Comparison of ENCODE assay signal across 8 mouse cellular contexts in genomic region chr4:32862011-32862750, GRCm38 (mm10).
A peak's percentile ranks its signal among the peaks of the same experiment; 100 is the strongest.
DNase-seq lines count a peak whose midpoint lies in the region; ATAC-seq lines count a peak whose summit lies in the region.

No protein-coding gene starts in this region.

- no peak overlapping the region for H3K4me3 ChIP-seq in heart, embryonic 10.5 days
- no peak overlapping the region for H3K4me3 ChIP-seq in hindbrain, embryonic 12.5 days
- peak overlapping the region; percentile 35 for H3K4me3 ChIP-seq in liver, embryonic 12.5 days

- DNase-seq in heart, embryonic 10.5 days (ENCODE audit: low spot score), result peak; percentile 93
- DNase-seq in heart, adult 8-10 months (ENCODE audit: low spot score), result no peak
- DNase-seq in c-Kit-positive CD71-positive TER-119-positive erythroid progenitor cells, embryonic 14.5 days (ENCODE audit: low spot score), result peak; percentile 80
- DNase-seq in retina, postnatal 1 day, result peak; percentile 77
- no peak for DNase-seq in gastrocnemius, postnatal 4 days (ENCODE audit: low spot score in 2 of 2)
- DNase-seq in urinary bladder, adult 18-20 months (ENCODE audit: low spot score in 2 of 2), result no peak

- H3K27me3 ChIP-seq in heart, embryonic 10.5 days (ENCODE audit: insufficient read depth, poor library complexity, severe bottlenecking), result peaks cover 10% of the 10 kb centered on the region; the same call in 1 of the 2 replicates
- no peaks in the 10 kb centered on the region for H3K27me3 ChIP-seq in hindbrain, embryonic 12.5 days
- peaks cover 22% of the 10 kb centered on the region for H3K27me3 ChIP-seq in liver, embryonic 12.5 days (replicated peaks)

- H3K4me2 ChIP-seq in hindbrain, embryonic 12.5 days (replicated peaks), result peak overlapping the region; percentile 11
- peak overlapping the region; percentile 70 for H3K4me2 ChIP-seq in liver, embryonic 12.5 days

- ATAC-seq in hindbrain, embryonic 12.5 days (ENCODE audit: low FRiP score), result 0 out of 2 replicates have a peak, but pooled peaks have one; percentile 32
- ATAC-seq in liver, embryonic 12.5 days, result peak; percentile 87

- WGBS in heart, embryonic 10.5 days, result 53% methylated on average over 15 of the region's 15 CpGs
- 72% methylated on average over 15 of the region's 15 CpGs for WGBS in hindbrain, embryonic 12.5 days
- WGBS in liver, embryonic 12.5 days (ENCODE audit: insufficient replicate concordance), result 22% methylated on average over 15 of the region's 15 CpGs

- no peak overlapping the region; the same call in 1 of the 2 replicates for H3K27ac ChIP-seq in heart, embryonic 10.5 days
- H3K27ac ChIP-seq in hindbrain, embryonic 12.5 days, result 0 out of 2 replicates have a peak overlapping the region, but pooled peaks have one; percentile 4
- peak overlapping the region; percentile 86 for H3K27ac ChIP-seq in liver, embryonic 12.5 days

- peaks cover 34% of the 10 kb centered on the region for H3K4me1 ChIP-seq in heart, embryonic 10.5 days
- H3K4me1 ChIP-seq in hindbrain, embryonic 12.5 days, result peaks cover 51% of the 10 kb centered on the region
- peaks cover 58% of the 10 kb centered on the region for H3K4me1 ChIP-seq in liver, embryonic 12.5 days

- H3K36me3 ChIP-seq in heart, embryonic 10.5 days, result no peaks in the 10 kb centered on the region
- H3K36me3 ChIP-seq in hindbrain, embryonic 12.5 days, result no peaks in the 10 kb centered on the region
- H3K36me3 ChIP-seq in liver, embryonic 12.5 days, result no peaks in the 10 kb centered on the region

- H3K9me3 ChIP-seq in heart, embryonic 10.5 days, result no peaks in the 10 kb centered on the region
- no peaks in the 10 kb centered on the region for H3K9me3 ChIP-seq in hindbrain, embryonic 12.5 days (replicated peaks)
- H3K9me3 ChIP-seq in liver, embryonic 12.5 days (replicated peaks), result no peaks in the 10 kb centered on the region

- no peak overlapping the region for H3K9ac ChIP-seq in hindbrain, embryonic 12.5 days
- H3K9ac ChIP-seq in liver, embryonic 12.5 days, result peak overlapping the region; percentile 44

Comparison
In these comparisons a context has a peak if more than half of its experiments do, and no peak if none do; other contexts are left out.
1. DNase-seq: peak in heart, embryonic 10.5 days (single experiment), c-Kit-positive CD71-positive TER-119-positive erythroid progenitor cells, embryonic 14.5 days (single experiment) and retina, postnatal 1 day (single experiment); none in heart, adult 8-10 months (single experiment), gastrocnemius, postnatal 4 days (0 of 2) and urinary bladder, adult 18-20 months (0 of 2).